Mouse (Mus musculus): ENCODE measurements around the gene Prl8a1.

Prl8a1 gene

GRCm38 (mm10) chr13:27582071-27582470 lies at the start of gene Prl8a1:
Prl8a1 (minus strand) TSS chr13:27582171.
- no peak for DNase-seq

- no peak for DNase-seq
Observed at GRCm38 (mm10) chr13:27610482-27610881, 28.5 kb upstream of the Prl8a1 start, which contains the start of gene Prl7b1. Prl7b1 (minus strand) TSS chr13:27610582.

- no peak for DNase-seq
Observed at GRCm38 (mm10) chr13:27564506-27564905, 17.5 kb downstream of the Prl8a1 start, which contains the start of gene Prl8a9. Prl8a9 (minus strand) TSS chr13:27564606.

GRCm38 (mm10) chr13:27553336-27553735 lies 28.6 kb downstream of the Prl8a1 start:
- DNase-seq: no peak
